Mouse (Mus musculus): ENCODE results near the gene Prrg2.
A peak's percentile ranks its signal among the peaks of the same experiment; 100 is the strongest.

Prrg2 gene

GRCm38 (mm10) chr7:45058607-45059571 is 3.6 kb downstream of the Prrg2 start:
- DNase-seq (ENCODE audit: extremely low spot score) = no peak

GRCm38 (mm10) chr7:45056972-45057348 is 5.5 kb downstream of the Prrg2 start:
- no peak for DNase-seq (ENCODE audit: extremely low spot score)

GRCm38 (mm10) chr7:45056329-45056971 is 6.0 kb downstream of the Prrg2 start:
- DNase-seq (ENCODE audit: extremely low spot score) = no peak

GRCm38 (mm10) chr7:45053931-45054510 is 8.5 kb downstream of the Prrg2 start:
- DNase-seq (ENCODE audit: extremely low spot score) = peak; percentile 97

- DNase-seq (ENCODE audit: extremely low spot score) = peak; percentile 90
These were observed 9.2 kb downstream of the Prrg2 start for GRCm38 (mm10) chr7:45053117-45053930.

GRCm38 (mm10) chr7:45052862-45053116 is 9.7 kb downstream of the Prrg2 start, which contains the start of gene Prr12:
Gene Prr12 (minus strand): TSS chr7:45052881.
- no peak for DNase-seq (ENCODE audit: extremely low spot score)

GRCm38 (mm10) chr7:45052181-45052861 is 10.2 kb downstream of the Prrg2 start:
- DNase-seq (ENCODE audit: extremely low spot score) = no peak

- peak; percentile 29 for DNase-seq (ENCODE audit: extremely low spot score)
These were observed 10.9 kb downstream of the Prrg2 start for GRCm38 (mm10) chr7:45051601-45051974.

GRCm38 (mm10) chr7:45050945-45051600 is 11.4 kb downstream of the Prrg2 start:
- peak; percentile 88 for DNase-seq (ENCODE audit: extremely low spot score)

- no peak for DNase-seq (ENCODE audit: extremely low spot score)
These were observed 13.4 kb downstream of the Prrg2 start for GRCm38 (mm10) chr7:45048923-45049657.

- DNase-seq (ENCODE audit: extremely low spot score) = no peak
These were observed 14.2 kb downstream of the Prrg2 start for GRCm38 (mm10) chr7:45048001-45048890.

- DNase-seq (ENCODE audit: extremely low spot score) = no peak
These were observed 15.0 kb downstream of the Prrg2 start for GRCm38 (mm10) chr7:45047491-45047890.

GRCm38 (mm10) chr7:45046853-45047350 is 15.6 kb downstream of the Prrg2 start:
- no peak for DNase-seq (ENCODE audit: extremely low spot score)

GRCm38 (mm10) chr7:45045741-45046140 is 16.7 kb downstream of the Prrg2 start:
- DNase-seq (ENCODE audit: extremely low spot score) = no peak

- no peak for DNase-seq (ENCODE audit: extremely low spot score)
These were observed 19.2 kb downstream of the Prrg2 start for GRCm38 (mm10) chr7:45043307-45043706.

GRCm38 (mm10) chr7:45040851-45041250 is 21.6 kb downstream of the Prrg2 start:
- no peak for DNase-seq (ENCODE audit: extremely low spot score)

- no peak for DNase-seq (ENCODE audit: extremely low spot score)
These were observed 24.1 kb downstream of the Prrg2 start for GRCm38 (mm10) chr7:45038411-45038810.

- peak; percentile 59 for DNase-seq (ENCODE audit: extremely low spot score)
These were observed 24.6 kb downstream of the Prrg2 start for GRCm38 (mm10) chr7:45037720-45038361.
